Mouse (Mus musculus): ENCODE measurements around the gene Dnajb13. TPM values are rescaled to one million over a fixed set of nuclear protein-coding genes. Genes with fewer than 3 reads are reported as not detected.
"Not testable (repeated sequence)": the region's sequence is repeated elsewhere in the genome, so short reads cannot be mapped to it uniquely, and the experiment has no call there.

Gene Dnajb13
- total RNA-seq, 2 experiments from 2014 or later = not detected

DNA sequence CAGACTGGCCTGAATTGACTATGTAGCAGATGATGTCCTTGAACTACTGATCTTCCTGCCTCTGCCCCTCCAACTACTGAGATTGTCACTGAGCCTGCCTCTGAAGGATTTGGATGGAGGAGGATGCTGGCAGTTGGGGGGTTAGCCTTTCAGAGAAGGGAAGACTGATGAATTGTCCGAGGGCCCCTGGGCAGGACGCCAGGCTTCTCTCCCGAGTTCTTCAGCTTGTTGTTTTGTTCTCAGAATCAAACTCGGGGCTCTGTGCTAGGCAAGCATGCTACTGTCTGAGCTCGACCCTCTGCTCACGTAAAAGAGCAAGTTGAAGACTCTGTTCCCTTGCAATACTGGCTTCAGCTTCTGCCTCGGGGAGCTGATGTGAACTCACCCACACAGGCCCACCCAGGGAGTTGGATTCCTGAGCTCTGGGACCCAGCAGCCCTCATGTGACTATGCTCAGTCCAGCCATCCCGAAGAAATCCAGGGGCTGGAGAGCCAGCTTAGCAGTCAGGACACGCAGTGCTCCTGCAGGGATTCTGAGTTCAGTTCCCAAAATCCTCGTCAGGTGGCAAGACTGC is 26.2 kb downstream of the Dnajb13 start:
- no peak for DNase-seq (ENCODE audit: low spot score)

DNA sequence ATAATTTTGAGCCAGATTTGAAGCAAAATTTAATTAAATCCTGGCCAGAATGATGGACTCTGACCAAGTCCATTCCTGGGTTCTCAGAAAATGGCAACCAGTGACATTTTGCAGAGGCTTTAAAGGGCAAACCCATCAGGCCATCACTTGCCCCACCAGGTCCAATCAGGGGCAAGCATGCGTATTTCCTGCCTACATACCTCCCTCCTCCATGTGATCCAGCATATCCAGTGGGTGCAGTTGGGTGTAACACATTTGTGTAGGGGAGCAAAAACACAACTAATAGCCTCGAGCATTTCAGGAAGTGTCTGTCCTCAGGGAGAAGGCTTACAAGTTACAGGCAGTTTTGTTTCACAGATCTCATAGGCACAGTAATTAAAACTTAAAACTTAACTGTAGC is 27.5 kb downstream of the Dnajb13 start:
- DNase-seq (ENCODE audit: low spot score) = no peak

DNA sequence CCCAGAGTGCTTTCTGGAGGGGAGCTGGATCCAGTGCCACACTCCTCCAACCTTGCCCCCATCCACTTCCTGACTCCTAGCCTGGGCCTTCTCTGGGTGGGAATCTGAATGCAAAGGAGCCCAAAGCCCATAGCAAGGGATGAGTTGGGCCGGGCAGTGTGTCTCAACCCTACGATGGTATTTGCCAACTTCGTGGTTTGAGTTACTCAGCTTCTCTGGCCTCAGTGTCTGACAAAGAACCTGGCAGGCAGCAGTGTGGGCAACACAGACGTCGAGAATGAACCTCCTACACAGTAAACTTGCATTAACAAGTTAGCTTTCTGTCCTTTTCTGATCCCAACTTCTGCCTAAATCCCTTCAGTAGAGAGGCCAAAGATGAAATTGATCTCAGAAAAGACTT is 30.3 kb downstream of the Dnajb13 start:
- no peak for DNase-seq (ENCODE audit: low spot score)

DNA sequence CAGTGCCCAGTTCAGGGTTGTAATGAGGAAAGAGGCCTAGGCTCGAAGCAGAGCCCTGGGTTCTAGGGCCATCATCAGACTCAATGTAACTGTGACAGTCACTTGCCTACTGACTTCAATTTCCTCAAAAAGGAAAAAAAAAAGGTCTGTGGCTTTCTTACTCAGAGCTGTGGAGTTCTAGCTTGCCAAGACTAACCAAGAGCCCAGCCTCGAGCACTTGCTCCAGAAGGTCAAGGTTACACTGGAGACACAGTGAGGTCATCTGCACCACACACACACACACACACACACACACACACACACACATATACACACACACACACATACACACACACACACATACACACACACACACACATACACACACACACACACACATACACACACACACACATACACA is 32.7 kb downstream of the Dnajb13 start:
- DNase-seq (ENCODE audit: low spot score) = not testable (repeated sequence)

DNA sequence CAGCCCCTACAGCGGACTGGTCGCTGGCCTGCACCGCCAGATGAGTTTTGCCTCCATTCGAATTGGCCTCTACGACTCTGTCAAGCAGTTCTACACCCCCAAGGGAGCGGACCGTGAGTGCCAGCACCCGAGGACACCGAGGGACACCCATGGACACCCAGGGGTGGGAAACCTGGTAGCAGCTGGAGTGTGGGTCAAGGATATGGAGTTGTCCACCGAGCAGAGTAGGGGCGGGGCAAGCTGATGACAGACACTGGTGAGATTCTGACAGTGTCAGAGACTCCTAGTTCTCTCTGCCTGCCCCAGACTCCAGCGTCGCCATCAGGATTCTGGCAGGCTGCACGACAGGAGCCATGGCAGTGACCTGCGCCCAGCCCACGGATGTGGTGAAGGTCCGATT is 34.6 kb downstream of the Dnajb13 start:
- DNase-seq (ENCODE audit: low spot score) = no peak

DNA sequence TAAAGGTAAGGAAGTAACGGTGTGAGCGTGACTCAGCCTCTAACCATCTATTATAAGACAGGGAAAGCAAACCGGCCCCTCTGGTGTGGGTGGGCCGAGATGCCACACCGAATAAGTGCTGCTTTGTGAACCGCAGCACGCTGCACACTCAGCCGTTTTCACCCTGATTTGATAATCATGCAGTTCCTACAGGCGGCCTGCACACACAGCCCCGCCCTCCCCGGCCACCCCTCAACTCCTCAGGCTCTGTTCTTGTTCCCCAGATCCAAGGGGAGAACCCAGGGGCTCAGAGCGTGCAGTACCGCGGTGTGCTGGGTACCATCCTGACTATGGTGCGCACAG is 35.0 kb downstream of the Dnajb13 start:
- DNase-seq (ENCODE audit: low spot score) = no peak

DNA sequence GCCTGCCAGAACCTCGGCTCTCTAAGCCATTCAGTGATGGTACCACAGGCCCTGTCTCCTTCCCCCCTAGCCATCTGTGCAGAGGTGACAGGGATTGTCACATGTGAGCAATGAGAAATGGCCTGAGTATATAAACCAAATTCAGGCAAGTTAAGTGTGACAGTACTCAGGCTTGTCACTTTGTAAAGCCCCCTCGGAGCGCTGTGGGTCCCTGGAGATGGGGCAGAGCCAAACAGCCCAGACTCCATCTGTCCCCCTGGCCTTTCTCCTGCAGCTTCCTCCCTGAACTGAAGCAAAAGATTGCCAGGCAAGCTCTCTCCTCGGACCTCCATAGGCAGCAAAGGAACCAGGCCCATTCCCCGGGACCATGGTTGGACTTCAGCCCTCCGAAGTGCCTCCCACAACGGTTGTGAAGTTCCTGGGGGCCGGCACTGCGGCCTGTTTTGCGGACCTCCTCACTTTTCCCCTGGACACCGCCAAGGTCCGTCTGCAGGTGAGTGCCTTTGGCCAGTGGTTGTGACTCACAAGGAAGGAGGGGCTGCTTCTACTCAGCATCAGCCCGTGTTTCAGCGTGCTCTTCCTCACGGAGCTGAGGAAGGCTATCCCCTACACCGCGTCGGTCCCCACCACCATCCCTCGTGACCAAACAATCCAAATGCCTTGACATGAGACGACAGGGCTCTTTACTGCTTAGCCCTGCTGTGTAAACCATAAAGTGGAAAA is 35.5 kb downstream of the Dnajb13 start:
- no peak for DNase-seq (ENCODE audit: low spot score)

DNA sequence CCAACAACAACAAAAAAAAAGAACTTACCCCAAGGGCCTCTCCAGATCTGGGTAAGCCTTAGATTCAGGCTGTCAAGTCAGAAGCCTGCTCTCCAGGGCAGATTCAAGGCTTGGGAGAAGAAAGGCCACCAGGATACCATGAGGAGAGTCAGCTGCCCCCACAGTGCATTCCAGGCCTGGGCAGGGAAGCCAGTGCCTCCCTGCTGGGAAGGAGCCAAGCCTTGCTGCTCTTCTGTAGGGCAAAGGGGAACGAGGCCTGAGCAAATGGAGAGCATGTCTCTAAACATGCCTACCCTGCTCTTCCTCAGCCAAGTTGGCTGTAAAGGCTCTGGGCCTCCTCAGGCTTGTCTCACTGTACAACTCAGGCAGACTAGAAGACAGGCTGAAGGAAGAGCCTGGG is 40.1 kb downstream of the Dnajb13 start:
- peak; percentile 85 for DNase-seq (ENCODE audit: low spot score)

DNA sequence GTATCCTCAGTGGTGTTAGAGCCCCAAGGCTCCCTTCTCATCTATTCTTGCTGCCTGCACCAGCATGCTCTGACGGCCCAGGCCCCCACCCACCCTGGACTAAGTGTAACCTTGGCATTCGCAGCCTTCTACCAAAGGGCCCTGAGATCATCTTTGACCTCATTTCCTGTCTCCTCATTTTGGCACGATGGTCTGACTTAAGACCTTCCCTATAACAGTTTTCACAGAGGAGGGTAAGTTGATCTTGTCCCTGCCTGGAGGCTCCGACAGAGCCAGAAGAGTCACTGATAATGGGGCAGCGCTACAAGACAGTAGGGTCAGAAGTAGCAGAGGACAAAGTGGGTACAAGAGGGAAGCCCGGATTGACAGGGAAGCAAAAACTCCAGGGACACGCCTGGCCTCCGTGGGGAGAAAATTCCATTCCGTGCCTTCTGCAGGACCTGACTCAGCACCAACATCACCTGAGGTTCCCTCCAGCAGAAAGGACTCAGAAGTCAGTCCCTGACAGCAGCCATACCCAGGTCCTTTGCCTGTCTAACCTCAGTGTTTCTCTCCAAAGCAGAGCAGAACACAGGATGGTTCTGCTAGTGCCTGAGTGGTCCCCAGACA is 40.8 kb downstream of the Dnajb13 start:
- no peak for DNase-seq (ENCODE audit: low spot score)

DNA sequence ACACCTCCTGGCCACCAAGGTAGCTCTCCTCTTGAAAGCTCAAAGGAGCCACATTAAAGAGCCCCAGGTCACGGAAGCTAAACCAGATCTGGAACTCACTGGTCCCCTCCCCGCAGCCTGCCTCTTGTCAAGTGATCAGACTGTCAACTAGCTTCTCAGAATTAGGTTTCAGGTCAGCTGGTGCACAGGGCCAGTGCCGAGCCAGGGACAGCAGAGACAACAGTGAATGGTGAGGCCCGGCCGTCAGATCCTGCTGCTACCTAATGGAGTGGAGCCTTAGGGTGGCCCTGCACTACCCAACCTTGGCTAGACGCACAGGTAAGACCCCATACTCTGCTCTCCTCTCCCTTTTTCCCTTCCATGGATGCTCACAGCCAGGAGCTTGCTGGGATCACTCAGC is 42.0 kb downstream of the Dnajb13 start, which contains the start of gene Ucp3:
Gene Ucp3, plus strand, starts transcription at position 214 of the 400 bp plus-strand sequence.
- DNase-seq (ENCODE audit: low spot score) = peak; percentile 82

DNA sequence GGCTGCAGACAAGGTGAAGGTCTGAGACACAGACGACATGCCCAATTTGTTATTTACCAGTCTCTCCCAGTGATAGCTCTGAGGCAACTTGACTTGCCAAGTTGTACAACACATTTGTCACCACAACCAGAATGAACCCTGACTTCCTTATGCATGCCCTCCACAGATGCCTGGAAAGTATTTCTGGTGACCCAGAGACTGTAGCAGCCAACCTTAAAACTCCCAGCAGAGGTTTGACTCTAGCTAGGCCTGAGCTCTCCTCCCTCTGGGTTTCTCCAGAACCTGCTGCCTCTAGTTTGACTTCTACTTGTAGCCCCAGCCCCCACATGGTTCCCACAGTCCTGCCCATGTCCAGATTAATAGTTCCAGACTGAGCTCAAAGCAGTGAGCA is 43.4 kb downstream of the Dnajb13 start:
- no peak for DNase-seq (ENCODE audit: low spot score)

DNA sequence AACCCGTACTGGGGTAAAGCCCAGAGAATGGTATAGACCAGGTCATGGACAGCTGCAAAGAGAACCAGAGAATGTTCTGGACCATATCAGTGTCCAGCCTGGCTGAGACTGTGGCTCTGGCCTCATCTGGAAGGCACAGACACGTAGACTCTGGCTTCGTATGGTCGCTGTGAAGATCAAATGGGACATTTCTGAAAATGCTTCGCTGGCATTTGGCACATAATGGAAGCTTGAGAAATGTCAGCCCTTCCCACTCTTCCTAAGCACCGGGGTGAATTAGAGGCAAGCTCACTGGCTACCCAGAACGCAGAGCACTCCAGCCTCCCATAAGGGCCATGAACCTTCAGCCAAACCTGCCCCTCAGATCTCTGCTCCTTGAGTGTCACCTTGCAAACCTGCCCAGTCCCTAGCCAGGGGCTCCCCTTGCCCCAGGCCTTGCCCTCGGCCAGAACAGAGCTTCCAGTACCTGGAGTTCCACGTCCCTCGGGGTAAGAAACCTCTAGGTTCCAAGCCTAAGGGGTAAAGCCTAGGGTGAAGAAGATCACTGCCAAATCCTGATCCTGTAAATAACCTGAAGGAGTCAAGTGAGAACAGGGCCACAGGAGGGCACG is 43.9 kb downstream of the Dnajb13 start:
- DNase-seq (ENCODE audit: low spot score) = peak; percentile 67

DNA sequence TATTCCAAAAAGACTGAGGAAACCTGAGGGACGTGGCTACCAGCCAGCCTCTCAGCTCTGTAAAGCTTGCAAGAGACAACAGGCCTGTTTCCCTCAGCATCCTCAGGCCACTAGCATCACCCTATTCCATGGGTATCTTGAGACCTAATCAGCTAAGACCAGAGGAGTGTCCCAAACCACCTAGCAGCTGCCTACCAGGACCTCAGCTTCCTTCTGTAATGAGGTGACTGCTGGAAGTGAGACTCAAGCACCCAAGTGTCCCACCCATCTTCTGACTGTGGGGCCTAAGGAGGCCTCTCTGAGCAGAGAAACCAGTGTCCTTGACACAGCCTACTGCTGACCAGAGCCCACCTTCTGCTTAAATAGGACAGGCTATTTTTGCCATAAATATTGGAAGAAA is 45.3 kb downstream of the Dnajb13 start:
- DNase-seq (ENCODE audit: low spot score) = no peak

DNA sequence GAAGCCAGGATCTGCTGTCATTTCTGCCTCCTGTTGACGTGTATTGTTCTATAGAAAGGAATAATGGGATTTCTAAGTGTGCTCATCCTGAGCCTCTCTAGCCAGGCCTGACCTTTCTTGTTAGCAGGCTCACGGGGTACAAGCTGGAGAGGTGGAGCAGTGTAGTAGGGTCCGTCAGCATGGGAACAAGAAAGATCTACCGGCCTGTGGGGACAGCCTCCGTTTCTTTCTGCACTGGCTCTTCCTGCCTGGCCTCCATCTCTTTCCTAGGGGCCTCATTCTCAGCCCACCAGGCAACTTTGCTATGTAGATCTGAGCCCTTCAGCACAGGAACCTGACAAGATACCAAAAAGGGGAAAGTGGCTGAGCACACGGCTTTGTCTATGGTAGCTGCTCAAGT is 46.0 kb downstream of the Dnajb13 start:
- DNase-seq (ENCODE audit: low spot score) = no peak

DNA sequence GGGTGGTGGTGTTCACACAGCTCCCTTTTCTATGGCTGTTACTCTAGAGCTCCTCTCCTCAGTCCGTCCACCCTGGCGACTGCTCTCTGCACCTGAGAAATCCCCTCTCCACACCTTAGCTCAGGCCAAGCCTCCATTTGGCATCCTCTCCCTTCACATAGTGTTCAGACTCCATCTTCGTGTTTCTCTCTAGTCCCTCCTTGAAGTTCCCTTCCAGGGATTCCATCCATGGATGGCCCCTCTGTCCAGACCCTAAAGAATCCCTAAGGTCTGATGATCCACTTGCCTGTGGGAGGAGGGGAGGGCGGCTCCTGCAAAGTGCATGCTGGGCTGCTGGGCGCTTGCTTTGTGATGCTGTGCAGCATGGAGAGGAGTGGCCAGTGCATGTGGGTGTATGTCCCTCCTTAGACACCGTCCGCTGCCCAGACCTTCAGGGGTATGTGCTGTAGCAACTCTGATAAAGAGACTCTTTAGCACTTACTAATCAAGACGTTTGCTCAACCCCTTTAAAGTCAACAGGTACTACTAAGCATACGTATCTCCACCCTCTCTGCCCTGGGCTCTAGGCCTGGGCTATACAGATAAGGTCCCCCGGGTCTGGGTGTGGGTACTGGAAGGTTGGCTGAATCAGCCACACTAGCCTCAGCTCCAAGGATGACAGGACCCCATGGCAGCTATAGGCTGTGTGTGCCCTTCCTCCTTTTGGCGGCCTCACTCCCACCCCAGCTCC is 47.8 kb downstream of the Dnajb13 start:
- no peak for DNase-seq (ENCODE audit: low spot score)

DNA sequence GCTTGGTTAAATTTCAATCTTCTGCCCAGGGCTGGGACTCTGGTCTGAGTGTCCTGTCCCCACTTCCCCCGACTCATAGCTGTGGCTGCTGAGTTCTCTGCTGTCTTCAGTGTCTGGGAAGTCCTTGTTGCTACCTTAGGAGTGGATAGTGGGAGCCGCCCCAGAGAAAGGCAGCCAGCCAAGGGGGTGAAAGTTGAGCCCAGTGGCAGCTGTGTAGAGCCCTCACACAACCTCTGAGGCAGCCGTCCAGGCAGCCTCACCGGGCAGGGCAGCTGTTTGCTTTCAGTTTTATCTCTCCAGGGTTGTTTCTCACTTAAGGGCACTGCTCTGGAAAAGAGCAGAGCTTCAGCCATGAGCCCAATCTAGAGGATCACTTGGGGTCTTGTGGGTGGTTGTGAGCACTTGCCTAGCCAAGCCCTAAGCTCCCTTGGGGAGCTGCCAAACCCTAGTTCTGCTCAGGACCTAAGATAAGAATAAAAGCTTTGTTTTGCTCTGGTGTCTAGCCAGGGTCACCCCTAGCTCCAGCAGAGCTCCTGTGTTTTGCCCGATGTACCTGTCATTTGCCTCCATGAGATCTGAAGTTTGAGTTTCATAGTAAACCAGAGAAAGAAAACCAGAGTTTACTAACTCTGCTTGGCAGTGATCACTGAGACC is 49.0 kb downstream of the Dnajb13 start:
- DNase-seq (ENCODE audit: low spot score) = peak; percentile 95

DNA sequence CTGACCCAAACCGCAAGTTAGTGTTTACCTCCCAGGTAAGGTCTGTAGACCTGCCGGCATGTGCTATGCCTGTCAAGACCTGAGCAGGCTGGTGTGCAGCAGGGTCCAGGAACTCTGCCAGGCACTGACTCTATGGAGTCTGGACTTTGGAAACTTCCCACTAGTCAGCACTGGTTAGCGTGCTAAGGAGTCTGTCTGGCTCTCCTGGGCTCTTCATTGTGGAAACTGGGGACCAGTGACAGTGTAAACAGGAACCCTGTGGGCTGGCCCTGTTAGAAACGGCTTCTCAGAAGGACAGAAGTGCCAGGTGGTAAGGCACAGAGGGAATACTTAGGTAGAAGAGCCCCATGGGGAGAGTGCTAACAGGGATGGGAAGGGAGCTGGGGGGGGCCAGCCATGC is 49.5 kb downstream of the Dnajb13 start:
- DNase-seq (ENCODE audit: low spot score) = peak; percentile 49

DNA sequence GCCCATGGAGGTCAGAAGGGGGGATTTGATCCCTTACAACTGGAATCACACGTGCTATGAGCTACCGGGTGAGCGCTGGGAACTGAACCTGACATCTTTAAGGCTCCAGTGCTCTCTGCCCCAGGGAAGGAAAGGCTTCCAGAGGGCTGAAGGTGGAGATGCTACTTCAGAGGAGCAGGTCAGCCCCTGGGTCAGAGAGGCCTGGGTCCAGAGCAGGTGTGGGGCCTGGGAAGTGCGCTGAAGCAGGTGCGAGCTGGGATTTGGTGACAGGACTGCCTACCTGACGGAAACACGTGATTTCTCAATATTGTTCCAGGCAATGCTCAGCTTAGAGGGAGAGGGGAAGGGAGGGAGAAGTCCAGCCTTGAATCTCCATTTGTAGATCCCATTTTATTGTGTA is 50.5 kb downstream of the Dnajb13 start:
- no peak for DNase-seq (ENCODE audit: low spot score)

DNA sequence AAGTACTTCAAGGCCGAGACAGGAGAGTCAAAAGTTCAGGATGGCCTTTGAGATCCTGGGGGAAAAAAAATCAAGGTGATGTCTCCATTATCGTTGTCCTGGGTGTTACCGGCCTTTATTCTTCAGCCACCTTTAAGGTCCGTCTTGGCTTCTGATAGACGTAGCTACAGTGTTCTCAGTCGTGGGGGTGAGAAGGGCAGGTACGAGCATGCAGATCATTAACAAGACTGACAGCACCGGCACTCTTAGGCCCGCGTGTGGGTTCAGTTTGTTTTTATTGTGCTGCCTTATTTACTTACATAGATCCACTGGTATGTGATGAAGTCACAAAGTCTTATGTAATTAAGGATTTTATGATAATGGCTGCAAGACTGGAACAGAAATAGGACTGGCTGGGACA is 51.0 kb downstream of the Dnajb13 start:
- DNase-seq (ENCODE audit: low spot score) = no peak

DNA sequence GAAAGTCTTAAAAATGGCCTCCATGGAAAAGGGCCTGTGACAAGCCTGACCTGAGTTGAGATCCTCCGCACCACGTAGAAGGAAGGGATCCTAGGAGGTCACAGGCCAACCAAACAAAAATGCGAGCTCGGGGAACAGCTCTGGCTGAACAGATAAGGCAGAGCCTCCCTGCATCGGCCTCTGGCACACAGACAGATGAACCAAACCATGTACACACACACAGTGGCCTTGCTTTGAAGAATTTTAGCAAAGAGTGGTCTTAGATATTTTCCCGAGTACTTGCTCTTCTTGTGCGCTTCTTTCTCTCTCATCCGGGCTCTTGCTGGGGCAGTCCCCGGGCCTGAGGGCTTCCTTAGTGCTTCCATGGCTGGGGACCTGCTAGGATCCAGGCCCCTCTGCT is 51.6 kb downstream of the Dnajb13 start:
- no peak for DNase-seq (ENCODE audit: low spot score)

DNA sequence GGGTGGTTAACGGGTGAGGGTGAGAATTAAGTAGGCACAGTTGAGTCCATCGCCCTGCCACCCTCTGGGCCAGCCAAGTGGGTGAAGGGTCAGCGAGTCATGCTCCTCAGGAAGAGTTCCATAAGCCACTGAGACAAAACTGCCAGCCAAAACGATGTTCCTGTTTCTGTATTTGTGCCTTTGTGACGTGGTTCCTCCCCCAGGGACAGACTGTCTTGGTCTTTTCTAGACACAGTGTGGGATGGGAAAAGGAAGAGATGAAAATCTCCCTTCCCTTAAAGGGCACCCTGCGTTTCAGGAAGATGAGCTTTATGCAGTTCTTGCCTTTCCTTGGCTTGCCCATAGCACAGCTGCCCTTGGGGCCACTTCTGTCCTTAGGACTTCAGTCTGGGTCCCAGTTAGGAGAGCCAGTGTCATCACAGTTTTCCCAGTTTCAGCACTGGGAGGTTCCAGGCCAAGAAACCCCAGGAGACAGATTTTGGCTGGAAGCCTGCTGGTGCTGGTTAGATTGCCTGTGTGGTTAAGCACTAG is 53.1 kb downstream of the Dnajb13 start:
- peak; percentile 91 for DNase-seq (ENCODE audit: low spot score)
